Mouse (Mus musculus): ENCODE measurements around the gene Srgap3. TPM values are rescaled to one million over a fixed set of nuclear protein-coding genes. Genes with fewer than 3 reads are reported as not detected.
"Not testable (repeated sequence)": the region's sequence is repeated elsewhere in the genome, so short reads cannot be mapped to it uniquely, and the experiment has no call there.

The Srgap3 gene
- total RNA-seq, 2 experiments from 2014 or later = 0.08 to 0.42 TPM

DNA sequence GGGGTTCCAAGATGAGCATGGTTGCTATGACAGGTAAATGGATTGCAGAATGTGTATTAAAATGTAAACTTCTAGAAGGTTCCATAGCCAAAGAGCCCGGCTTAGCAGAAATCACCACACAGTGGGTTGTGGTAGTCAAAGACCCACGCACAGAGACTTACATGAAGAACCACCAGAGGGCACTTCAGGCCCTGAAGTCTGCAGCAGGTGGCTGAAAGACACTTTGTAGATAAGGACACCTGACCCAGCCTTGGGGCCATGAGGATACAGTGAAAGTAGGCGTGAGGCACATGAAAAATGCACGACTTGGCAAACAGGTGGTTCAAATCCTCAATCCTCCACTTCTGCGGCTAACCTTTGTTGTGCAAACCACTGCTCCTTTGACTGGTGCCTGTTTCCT is 229.9 kb downstream of the Srgap3 start:
- no peak for ATAC-seq (replicated peaks; ENCODE audit: low FRiP score, poor library complexity, severe bottlenecking)

DNA sequence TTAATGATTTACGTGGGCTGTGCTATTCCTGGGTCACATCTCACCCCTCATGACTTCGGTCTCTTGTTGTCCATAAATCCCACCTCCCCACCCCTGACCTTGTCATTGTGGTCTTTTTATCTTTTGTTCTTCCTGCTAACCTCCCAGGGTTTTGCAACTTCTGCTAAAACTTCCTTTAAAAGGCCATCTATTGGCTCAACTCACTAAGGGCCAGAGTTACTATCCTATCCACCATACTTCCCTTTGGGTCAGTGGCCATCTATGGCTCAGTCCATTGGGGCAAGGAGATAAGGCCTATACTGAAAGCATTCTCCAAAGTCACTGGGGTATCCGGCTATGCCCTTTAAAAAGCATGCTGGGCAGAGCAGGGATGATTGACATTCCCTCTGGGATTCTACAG is 233.1 kb downstream of the Srgap3 start:
- ATAC-seq (replicated peaks; ENCODE audit: low FRiP score, poor library complexity, severe bottlenecking) = no peak

DNA sequence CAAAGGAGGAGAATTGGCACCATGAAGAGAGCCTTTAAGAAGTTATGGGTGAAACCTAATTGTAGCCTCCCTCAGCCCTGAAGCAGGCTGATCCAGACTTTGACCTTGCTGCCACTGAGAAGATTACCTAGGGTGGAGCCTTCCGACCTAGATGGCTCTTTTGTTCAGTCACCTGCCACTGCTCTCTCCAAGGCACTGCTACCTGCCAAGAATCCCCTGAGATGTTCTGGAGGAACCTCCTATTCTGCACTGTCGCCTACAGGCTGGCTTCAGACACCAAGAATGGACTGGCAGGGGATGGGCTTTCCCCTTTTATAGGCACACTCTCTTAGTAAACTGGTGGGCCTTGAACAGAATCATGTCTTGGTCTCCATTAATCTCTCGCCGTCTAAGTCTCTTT is 244.8 kb downstream of the Srgap3 start:
- ATAC-seq (replicated peaks; ENCODE audit: low FRiP score, poor library complexity, severe bottlenecking) = not testable (repeated sequence)

DNA sequence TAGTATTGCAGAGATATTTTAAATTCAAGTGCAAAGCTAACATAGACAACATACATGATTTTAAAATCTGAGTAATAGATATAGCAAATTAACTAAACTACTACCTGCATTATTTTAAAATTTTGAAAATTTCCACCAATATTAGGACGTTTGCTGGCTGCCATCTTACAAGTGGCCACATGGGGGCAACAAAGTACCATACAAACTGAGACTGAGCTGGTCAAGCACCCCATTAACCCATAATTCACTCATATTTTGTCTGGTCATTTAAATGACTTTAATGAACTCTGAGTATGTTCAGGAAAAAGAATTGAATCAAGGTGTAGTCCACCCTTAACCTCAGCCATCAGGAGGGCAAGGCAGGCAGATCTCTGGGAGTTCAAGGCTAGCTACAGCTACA is 246.7 kb downstream of the Srgap3 start:
- no peak for ATAC-seq (replicated peaks; ENCODE audit: low FRiP score, poor library complexity, severe bottlenecking)

DNA sequence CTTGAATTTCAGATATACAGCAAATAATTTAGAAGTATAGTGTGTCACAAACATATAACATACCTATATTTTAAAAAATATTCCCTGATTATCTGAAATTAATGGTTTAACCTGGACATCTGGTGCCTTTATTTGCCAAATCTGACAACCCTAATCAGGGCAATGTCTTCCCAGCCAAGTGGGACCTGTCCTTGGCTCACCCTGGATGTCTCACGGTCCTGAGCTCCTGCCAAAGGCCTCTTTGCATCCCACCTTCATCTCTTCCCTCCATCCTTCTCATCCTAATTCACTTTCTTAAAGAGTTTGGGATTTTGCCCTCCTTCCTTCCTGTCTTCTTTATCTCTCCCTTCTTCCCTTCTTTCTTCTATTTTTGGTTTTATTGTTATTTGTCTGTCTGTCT is 248.0 kb downstream of the Srgap3 start:
- no peak for ATAC-seq (replicated peaks; ENCODE audit: low FRiP score, poor library complexity, severe bottlenecking)

DNA sequence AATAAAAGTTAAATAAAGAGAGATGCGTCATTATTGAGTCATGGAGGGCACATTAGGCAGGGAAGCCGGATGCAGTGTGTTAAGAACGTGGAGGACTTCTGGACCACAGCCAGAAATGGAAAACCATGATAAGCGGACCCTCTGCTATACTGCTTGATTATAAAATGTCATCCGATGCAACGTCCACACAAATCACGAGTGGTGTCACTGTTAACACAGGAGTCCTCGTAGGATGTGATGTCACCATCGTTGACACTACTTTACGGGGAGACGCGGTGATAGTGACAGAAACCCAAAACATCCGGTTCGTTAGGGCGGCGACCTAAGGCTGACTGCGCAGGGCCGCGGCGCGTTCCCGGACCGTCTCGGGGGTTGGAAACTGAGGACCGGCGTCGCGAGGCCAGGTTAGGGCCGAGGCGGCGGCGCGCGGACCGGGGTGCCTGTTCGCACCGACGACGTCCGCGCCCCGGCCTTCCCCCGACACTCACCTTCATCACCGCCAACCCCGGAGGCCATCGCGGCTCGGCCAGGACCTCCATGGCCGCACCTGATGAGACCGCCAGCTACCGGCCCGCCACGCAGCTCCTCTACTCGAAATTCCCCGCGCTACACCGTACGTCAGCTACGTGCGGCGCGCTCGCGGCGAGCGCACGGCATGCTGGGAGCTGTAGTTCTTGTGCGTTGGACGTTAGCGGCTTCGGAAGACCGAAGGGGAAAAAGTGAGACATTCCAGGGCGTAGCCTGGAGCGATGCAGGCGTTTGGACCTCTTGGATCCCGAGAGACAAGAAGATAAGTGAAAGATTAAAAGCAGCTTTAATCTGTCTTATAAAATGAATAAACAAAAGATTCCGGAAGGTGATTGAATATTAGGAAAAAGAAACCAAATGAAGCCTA is 250.8 kb downstream of the Srgap3 start, which contains the start of gene Rad18:
Gene Rad18, minus strand, starts transcription at position 631 of the 895 bp plus-strand sequence.
- ATAC-seq (replicated peaks; ENCODE audit: low FRiP score, poor library complexity, severe bottlenecking) = peak; percentile 94

DNA sequence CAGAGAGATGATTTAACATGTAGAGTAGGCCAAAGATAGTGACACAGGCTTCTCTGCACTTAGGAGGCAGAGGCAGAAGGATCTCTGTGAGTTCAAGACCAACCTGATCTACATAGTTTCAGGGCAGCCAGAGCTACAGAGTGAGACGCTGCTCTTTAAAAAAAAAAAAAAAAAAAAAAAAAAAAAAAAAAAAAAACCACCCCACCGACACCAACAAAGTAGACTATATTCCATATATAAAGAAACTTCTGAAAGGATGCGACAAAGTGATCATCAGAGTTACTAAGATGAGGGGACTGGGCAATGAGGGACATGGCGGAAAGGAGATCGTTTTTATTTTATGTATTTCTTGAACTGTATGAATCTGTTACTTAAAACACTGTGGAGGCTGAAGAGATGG is 252.6 kb downstream of the Srgap3 start:
- no peak for ATAC-seq (replicated peaks; ENCODE audit: low FRiP score, poor library complexity, severe bottlenecking)

DNA sequence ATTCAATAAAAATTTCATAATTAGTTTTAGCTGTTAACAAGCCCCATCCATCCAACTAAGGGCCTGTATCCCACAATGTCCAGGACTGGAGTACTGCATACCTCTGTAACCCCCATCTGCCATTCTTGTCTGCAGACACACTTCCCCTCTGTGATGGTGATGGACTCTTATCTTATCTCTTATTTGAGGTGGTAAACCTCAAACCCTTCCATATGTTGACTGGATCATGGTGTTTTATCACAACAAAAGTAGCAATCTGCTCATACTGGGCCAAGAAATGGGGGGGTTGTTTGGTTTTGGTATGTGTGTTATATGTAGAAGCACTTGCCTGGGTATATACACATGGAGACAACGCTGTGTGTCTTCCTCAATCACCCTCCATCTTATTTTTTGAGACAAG is 255.5 kb downstream of the Srgap3 start:
- no peak for ATAC-seq (replicated peaks; ENCODE audit: low FRiP score, poor library complexity, severe bottlenecking)

DNA sequence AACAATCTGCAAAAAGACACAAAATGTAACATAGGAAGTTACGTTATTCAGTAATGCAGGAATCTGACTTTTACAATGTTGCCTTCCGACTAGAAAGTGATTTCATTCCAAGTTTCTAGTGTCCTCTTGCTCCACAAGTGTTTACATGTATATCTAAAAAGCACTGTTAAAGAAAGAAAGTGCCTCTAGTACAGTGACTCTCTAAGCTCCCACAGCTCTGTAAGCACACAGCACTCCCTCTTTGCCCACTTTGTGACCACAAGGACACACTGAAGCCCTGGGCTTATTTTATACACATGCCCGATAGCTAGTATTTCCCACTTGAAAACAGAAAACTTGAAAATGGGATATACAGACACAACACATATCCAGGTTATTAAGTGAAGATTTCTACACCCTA is 259.0 kb downstream of the Srgap3 start:
- no peak for ATAC-seq (replicated peaks; ENCODE audit: low FRiP score, poor library complexity, severe bottlenecking)

DNA sequence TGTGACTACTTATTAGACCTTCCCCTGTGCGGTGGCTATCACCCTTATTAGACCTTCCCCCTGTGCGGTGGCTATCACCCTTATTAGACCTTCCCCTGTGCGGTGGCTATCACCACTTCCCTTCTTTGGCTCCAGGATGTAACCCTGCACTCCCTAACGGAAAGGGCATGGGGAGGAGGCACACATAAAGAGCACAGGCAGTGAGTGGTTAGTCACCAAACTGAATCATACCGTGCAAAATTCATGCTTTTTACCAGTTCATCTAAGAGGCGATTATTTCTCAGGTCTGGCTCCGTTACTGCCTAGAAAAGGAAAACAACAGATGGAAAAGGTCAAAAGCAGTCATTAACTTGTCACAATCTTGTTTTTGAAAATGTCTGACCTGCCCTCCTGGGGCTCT is 260.6 kb downstream of the Srgap3 start:
- no peak for ATAC-seq (replicated peaks; ENCODE audit: low FRiP score, poor library complexity, severe bottlenecking)

DNA sequence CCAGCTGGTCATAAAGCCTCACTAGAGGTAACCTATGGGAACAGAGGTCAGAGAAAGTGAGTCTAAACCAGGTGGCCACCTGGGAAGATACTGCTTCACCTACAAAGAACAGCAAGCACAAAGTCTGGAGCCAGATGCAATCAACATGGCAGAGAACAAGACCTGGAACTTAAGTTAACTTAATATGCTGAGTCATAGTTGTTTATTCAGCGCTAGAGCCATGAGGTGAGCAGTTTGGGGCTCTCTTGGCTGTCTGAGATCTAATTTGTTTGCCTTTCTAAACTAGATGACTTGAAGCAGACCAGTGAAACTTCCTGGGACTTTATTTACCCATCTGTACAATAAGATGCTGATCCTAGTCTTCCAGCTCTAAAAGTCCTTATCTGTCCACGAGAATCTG is 263.0 kb downstream of the Srgap3 start:
- ATAC-seq (replicated peaks; ENCODE audit: low FRiP score, poor library complexity, severe bottlenecking) = peak; percentile 88

Other genes starting within 250 kb of the Srgap3 start
- 31.4 and 43.2 TPM in 2 replicates for gene Thumpd3, start 99.0 kb upstream of the Srgap3 start, total RNA-seq (2015; ENCODE audit: low replicate concordance)
- gene Thumpd3, start 99.0 kb upstream of the Srgap3 start, total RNA-seq (2017; ENCODE audit: low replicate concordance) = 21.4 and 32.3 TPM in 2 replicates
- gene Setd5, start 130.1 kb upstream of the Srgap3 start, total RNA-seq (2015; ENCODE audit: low replicate concordance) = 103 and 106 TPM in 2 replicates
- 92.4 and 110 TPM in 2 replicates for gene Setd5, start 130.1 kb upstream of the Srgap3 start, total RNA-seq (2017; ENCODE audit: low replicate concordance)
- gene Lhfpl4, start 248.1 kb upstream of the Srgap3 start, total RNA-seq (2015; ENCODE audit: low replicate concordance) = not detected in 2 replicates
- 0.26 TPM in 1 of 2 replicates, not detected in the other for gene Lhfpl4, start 248.1 kb upstream of the Srgap3 start, total RNA-seq (2017; ENCODE audit: low replicate concordance)

Data from erythroid progenitor cell, adult 5-6 weeks (primary cell).